Mouse (Mus musculus) gastrocnemius, postnatal 36 days (tissue): ENCODE results near the gene Magel2. TPM values are rescaled to one million over a fixed set of nuclear protein-coding genes. Genes with fewer than 3 reads are reported as not detected.

ENCODE experiments used
- DNase-seq, 2 experiments: peaks; one replicate each; pipeline ENCODE4 v3.0.0; 2022
- intact Hi-C: fragments of 180-260 bp; cut with DNase I; formaldehyde crosslinking; loops from one replicate; pipeline ENCODE4 v1.15.1; 2025
- long read RNA-seq, 2 experiments: library from polyadenylated mRNA; stranded (forward); transcript quantifications; one replicate each; pipeline ENCODE4 v2.0.0; 2021
- total RNA-seq, 2 experiments: library from RNA; stranded (reverse); gene quantifications; 2 replicates each; pipeline ENCODE4 v1.2.3; 2021

The Magel2 gene
- not detected for total RNA-seq
- long read RNA-seq, experiment 1 = 0 reads
- long read RNA-seq, experiment 2 = 0 reads

- peak in 1 of 2 experiments; percentile 11 for DNase-seq
- intact Hi-C loops = no loop called here
Observed at GRCm38 (mm10) chr7:62376510-62377304, at the start of gene Magel2. Gene Magel2, plus strand, starts transcription at chr7:62377010.

- peak in 1 of 2 experiments; percentile 3 for DNase-seq
- intact Hi-C loops = no loop called here
Observed at GRCm38 (mm10) chr7:62345411-62345810, 31.4 kb upstream of the Magel2 start.

- intact Hi-C loops = no loop called here
- DNase-seq = no peak
Observed at GRCm38 (mm10) chr7:62346269-62346668, 30.5 kb upstream of the Magel2 start, which contains the start of gene Ndn. Gene Ndn, plus strand, starts transcription at chr7:62346569.

GRCm38 (mm10) chr7:62348106-62348803 lies 28.6 kb upstream of the Magel2 start:
- peak; percentile 62 to 64 for DNase-seq
- intact Hi-C loops = no loop called here

- DNase-seq = peak in 1 of 2 experiments; percentile 2
- intact Hi-C loops = no loop called here
Observed at GRCm38 (mm10) chr7:62348804-62349190, 28.0 kb upstream of the Magel2 start.

- intact Hi-C loops = no loop called here
- DNase-seq = no peak
Observed at GRCm38 (mm10) chr7:62351266-62351665, 25.5 kb upstream of the Magel2 start.

GRCm38 (mm10) chr7:62365039-62365636 lies 11.7 kb upstream of the Magel2 start:
- no peak for DNase-seq
- intact Hi-C loops = no loop called here

GRCm38 (mm10) chr7:62366730-62367129 lies 10.1 kb upstream of the Magel2 start:
- intact Hi-C loops = no loop called here
- DNase-seq = no peak

- intact Hi-C loops = no loop called here
- no peak for DNase-seq
Observed at GRCm38 (mm10) chr7:62375658-62376057, 1.2 kb upstream of the Magel2 start.

GRCm38 (mm10) chr7:62377313-62377712 lies 503 bp downstream of the Magel2 start:
- DNase-seq = peak in 1 of 2 experiments; percentile 12
- intact Hi-C loops = no loop called here

GRCm38 (mm10) chr7:62378529-62378928 lies 1.7 kb downstream of the Magel2 start:
- intact Hi-C loops = no loop called here
- DNase-seq = no peak

GRCm38 (mm10) chr7:62382391-62382790 lies 5.6 kb downstream of the Magel2 start:
- intact Hi-C loops = loop anchor here (2.0 kb wide), 1 partner anchor 156 kb away; no protein-coding TSS in a partner anchor
- DNase-seq = no peak

GRCm38 (mm10) chr7:62388291-62388690 lies 11.5 kb downstream of the Magel2 start:
- DNase-seq = no peak
- intact Hi-C loops = no loop called here

- DNase-seq = no peak
- intact Hi-C loops = no loop called here
Observed at GRCm38 (mm10) chr7:62392202-62392601, 15.4 kb downstream of the Magel2 start.

- intact Hi-C loops = no loop called here
- no peak for DNase-seq
Observed at GRCm38 (mm10) chr7:62406573-62407050, 29.8 kb downstream of the Magel2 start.

GRCm38 (mm10) chr7:62407803-62408202 lies 31.0 kb downstream of the Magel2 start:
- intact Hi-C loops = no loop called here
- DNase-seq = no peak

GRCm38 (mm10) chr7:62415222-62415621 lies 38.4 kb downstream of the Magel2 start:
- DNase-seq = no peak
- intact Hi-C loops = no loop called here

- no peak for DNase-seq
- intact Hi-C loops = no loop called here
Observed at GRCm38 (mm10) chr7:62416173-62416572, 39.4 kb downstream of the Magel2 start.

- no peak for DNase-seq
- intact Hi-C loops = no loop called here
Observed at GRCm38 (mm10) chr7:62418346-62418745, 41.5 kb downstream of the Magel2 start.

- intact Hi-C loops = no loop called here
- no peak for DNase-seq
Observed at GRCm38 (mm10) chr7:62419105-62419492, 42.3 kb downstream of the Magel2 start.
